Mouse (Mus musculus) bone marrow macrophage, adult 2 months (primary cell): Measurements from ENCODE around the gene Fam234b.

Experiments used
- CTCF ChIP-seq: IDR thresholded peaks from 2 replicates; pipeline ENCODE4 v1.5.1; 2012; ENCODE audit warnings: low read depth, mild to moderate bottlenecking, low read length, moderate library complexity
- POLR2A ChIP-seq: IDR thresholded peaks from 2 replicates; pipeline ENCODE4 v1.6.1; 2012; ENCODE audit warnings: mild to moderate bottlenecking, low read depth, low read length, borderline replicate concordance

DNA sequence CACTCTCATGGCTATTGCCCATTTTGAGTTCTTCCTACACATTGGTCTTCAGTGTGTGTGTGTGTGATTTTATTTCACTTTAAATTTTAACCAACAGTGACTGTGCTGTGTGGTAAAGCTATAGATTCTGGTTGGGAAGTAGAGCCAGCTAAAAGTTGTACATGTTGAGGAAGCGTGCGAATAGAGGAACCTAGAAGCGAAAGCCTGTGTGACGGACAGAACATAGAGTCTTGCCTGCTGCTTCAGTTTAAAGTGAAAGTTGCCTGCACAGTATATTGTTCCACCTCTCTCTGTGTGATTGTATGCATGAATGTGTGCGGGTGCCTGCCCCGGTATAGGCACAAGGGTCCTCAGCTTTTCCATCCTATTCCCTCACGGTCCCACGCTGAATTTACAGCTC, 42.6 kb downstream of the Fam234b start:
- TF ChIP-seq CTCF (no peak), POLR2A (no peak)
